Mouse (Mus musculus) embryonic facial prominence, embryonic 14.5 days (tissue): ENCODE results near the gene Hamp. TPM values are rescaled to one million over a fixed set of nuclear protein-coding genes. Genes with fewer than 3 reads are reported as not detected.
"Not testable (repeated sequence)": the region's sequence is repeated elsewhere in the genome, so short reads cannot be mapped to it uniquely, and the experiment has no call there.

Source experiments
- ATAC-seq: fragments of 200-750 bp; cut with Nextera tagmentation; 2 replicates; pipeline ENCODE4 v1.8.0; 2017; ENCODE audit warnings: low read depth, moderate number of reproducible peaks, moderate TSS enrichment
- DNase-seq: peaks from one replicate; pipeline ENCODE4 v3.0.0-alpha.2; 2015; ENCODE audit warnings: low spot score
- H3K27ac ChIP-seq: fragments of 300-500 bp; sonication (generic); replicated peaks from 2 replicates; pipeline ENCODE4 v1.5.1; 2014; ENCODE audit warnings: low read depth, mild to moderate bottlenecking, low read length, moderate library complexity
- H3K27me3 ChIP-seq: fragments of 300-500 bp; sonication (generic); replicated peaks from 2 replicates; pipeline ENCODE4 v1.6.1; 2014; ENCODE audit warnings: low read length; ENCODE audit not compliant: control insufficient read depth, insufficient read depth
- H3K36me3 ChIP-seq: fragments of 300-500 bp; sonication (generic); 2 replicates; pipeline ENCODE4 v1.6.1; 2014; ENCODE audit warnings: low read length, mixed read lengths; ENCODE audit not compliant: control insufficient read depth, insufficient read depth
- H3K4me1 ChIP-seq: fragments of 300-500 bp; sonication (generic); 2 replicates; pipeline ENCODE4 v1.6.1; 2014; ENCODE audit warnings: antibody characterized with exemption, low read length; ENCODE audit not compliant: control insufficient read depth, insufficient read depth
- H3K4me2 ChIP-seq: fragments of 300-500 bp; sonication (generic); 2 replicates; pipeline ENCODE4 v1.6.1; 2014; ENCODE audit warnings: low read depth, mild to moderate bottlenecking, low read length, moderate library complexity, mixed read lengths
- H3K4me3 ChIP-seq: fragments of 300-500 bp; sonication (generic); 2 replicates; pipeline ENCODE4 v1.5.1; 2014; ENCODE audit warnings: low read depth, mild to moderate bottlenecking, low read length
- H3K9ac ChIP-seq: fragments of 300-500 bp; sonication (generic); 2 replicates; pipeline ENCODE4 v1.6.1; 2014; ENCODE audit warnings: low read depth, mild to moderate bottlenecking, low read length, moderate library complexity, mixed read lengths
- H3K9me3 ChIP-seq: fragments of 300-500 bp; sonication (generic); 2 replicates; pipeline ENCODE4 v1.6.1; 2016; ENCODE audit warnings: low read length; ENCODE audit not compliant: control insufficient read depth
- WGBS: fragments of 180-500 bp; shearing (Covaris S2); extraction: QIAGEN DNeasy Blood & Tissue Kit; methylation state at CpG from one replicate; pipeline ENCODE4 v1.1.7; 2014; 5-methylcytosine and 5-hydroxymethylcytosine counted together
- polyA plus RNA-seq: library from polyadenylated mRNA; unstranded; fragments of >200 nt; fragmentation: Nextera tagmentation; extraction: Ambion mirVana; gene quantifications from 2 replicates; pipeline ENCODE4 v1.2.1, GENCODE M21; 2014

Gene Hamp
- polyA plus RNA-seq, 1 experiment from 2014 or later, result not detected

GRCm38 (mm10) chr7:30952441-30953265, 8.8 kb upstream of the Hamp start:
- Histone ChIP-seq H3K4me1 (peaks cover 4% of the 10 kb centered on the region; the same call in 1 of the 2 replicates), H3K4me3 (no peak overlapping the region), H3K36me3 (peaks cover 67% of the 10 kb centered on the region), H3K27ac (no peak overlapping the region), H3K9me3 (no peaks in the 10 kb centered on the region), H3K4me2 (no peak overlapping the region), H3K9ac (no peak overlapping the region), H3K27me3 (no peaks in the 10 kb centered on the region)
- no peak for ATAC-seq
- 94% methylated on average over 16 of the region's 16 CpGs for WGBS
- no peak for DNase-seq

- not testable (repeated sequence) for H3K27ac ChIP-seq, H3K9ac ChIP-seq, H3K4me2 ChIP-seq, H3K9me3 ChIP-seq, H3K27me3 ChIP-seq, H3K4me3 ChIP-seq, ATAC-seq, H3K4me1 ChIP-seq, DNase-seq
- 83% methylated on average over 3 of the region's 3 CpGs for WGBS
- H3K36me3 ChIP-seq, result peaks cover 77% of the 10 kb centered on the region
Observed at GRCm38 (mm10) chr7:30949902-30950301, 6.1 kb upstream of the Hamp start.

GRCm38 (mm10) chr7:30945876-30946275, 2.0 kb upstream of the Hamp start:
- H3K4me3 ChIP-seq, result no peak overlapping the region
- WGBS, result 94% methylated on average over 7 of the region's 7 CpGs
- peaks cover 38% of the 10 kb centered on the region for H3K36me3 ChIP-seq
- no peaks in the 10 kb centered on the region for H3K4me1 ChIP-seq
- ATAC-seq (no peak), DNase-seq (no peak)
- no peak overlapping the region for H3K4me2 ChIP-seq
- no peaks in the 10 kb centered on the region for H3K27me3 ChIP-seq
- H3K9me3 ChIP-seq, result no peaks in the 10 kb centered on the region
- H3K27ac ChIP-seq, result no peak overlapping the region
- H3K9ac ChIP-seq, result no peak overlapping the region

- H3K4me2 ChIP-seq, H3K9me3 ChIP-seq, H3K4me1 ChIP-seq, H3K27ac ChIP-seq, H3K9ac ChIP-seq, DNase-seq, ATAC-seq, H3K27me3 ChIP-seq, H3K4me3 ChIP-seq: not testable (repeated sequence)
- 86% methylated on average over 7 of the region's 7 CpGs for WGBS
- peaks cover 34% of the 10 kb centered on the region for H3K36me3 ChIP-seq
Observed at GRCm38 (mm10) chr7:30945466-30945865, 1.6 kb upstream of the Hamp start.

- DNase-seq, H3K9ac ChIP-seq, H3K27ac ChIP-seq, H3K9me3 ChIP-seq, ATAC-seq, H3K4me2 ChIP-seq, H3K27me3 ChIP-seq, H3K4me1 ChIP-seq, H3K4me3 ChIP-seq: not testable (repeated sequence)
- WGBS, result 66% methylated on average over 2 of the region's 2 CpGs
- H3K36me3 ChIP-seq, result peaks cover 27% of the 10 kb centered on the region
Observed at GRCm38 (mm10) chr7:30944706-30945105, 874 bp upstream of the Hamp start.

DNA sequence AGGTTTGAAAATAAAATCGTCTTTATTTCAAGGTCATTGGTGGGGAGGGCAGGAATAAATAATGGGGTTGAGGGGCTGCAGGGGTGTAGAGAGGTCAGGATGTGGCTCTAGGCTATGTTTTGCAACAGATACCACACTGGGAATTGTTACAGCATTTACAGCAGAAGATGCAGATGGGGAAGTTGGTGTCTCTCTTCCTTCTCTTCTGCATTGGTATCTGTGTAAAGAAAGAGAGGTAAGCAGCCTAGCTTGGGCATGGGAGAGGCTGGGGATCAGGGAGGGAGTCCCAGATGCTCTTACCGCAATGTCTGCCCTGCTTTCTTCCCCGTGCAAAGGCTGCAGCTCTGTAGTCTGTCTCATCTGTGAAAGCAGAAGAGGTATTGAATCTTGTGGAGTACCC, 1.5 kb downstream of the Hamp start:
- H3K9ac ChIP-seq, DNase-seq, H3K4me2 ChIP-seq, H3K27me3 ChIP-seq, H3K27ac ChIP-seq, H3K9me3 ChIP-seq, H3K4me1 ChIP-seq, H3K4me3 ChIP-seq, ATAC-seq: not testable (repeated sequence)
- 64% methylated on average over 2 of the region's 3 CpGs for WGBS
- peaks cover 13% of the 10 kb centered on the region for H3K36me3 ChIP-seq

DNA sequence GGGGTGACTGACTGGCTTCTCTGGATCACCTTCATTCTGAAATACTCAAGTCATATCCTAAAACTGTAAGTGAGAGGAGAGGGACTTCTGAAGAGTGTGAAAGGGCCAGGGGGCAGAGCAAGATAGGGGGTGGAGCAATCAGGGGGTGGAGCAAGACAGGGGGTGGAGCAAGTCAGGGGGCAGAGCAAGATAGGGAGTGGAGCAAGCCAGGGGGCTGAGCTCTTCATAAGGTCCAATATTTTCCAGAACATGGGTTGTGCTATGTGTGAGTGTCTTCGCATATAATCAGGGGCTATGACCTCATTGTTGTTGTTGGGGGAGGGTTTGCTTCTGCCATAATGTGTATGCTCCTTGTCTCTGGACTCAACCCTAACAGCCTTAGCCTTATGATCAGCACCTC, 3.8 kb downstream of the Hamp start:
- not testable (repeated sequence) for ATAC-seq, H3K36me3 ChIP-seq, H3K4me1 ChIP-seq, H3K27ac ChIP-seq, H3K9ac ChIP-seq, H3K27me3 ChIP-seq, H3K4me3 ChIP-seq, H3K4me2 ChIP-seq, H3K9me3 ChIP-seq, DNase-seq
- 89% methylated on average over 1 of the region's 1 CpGs for WGBS

DNA sequence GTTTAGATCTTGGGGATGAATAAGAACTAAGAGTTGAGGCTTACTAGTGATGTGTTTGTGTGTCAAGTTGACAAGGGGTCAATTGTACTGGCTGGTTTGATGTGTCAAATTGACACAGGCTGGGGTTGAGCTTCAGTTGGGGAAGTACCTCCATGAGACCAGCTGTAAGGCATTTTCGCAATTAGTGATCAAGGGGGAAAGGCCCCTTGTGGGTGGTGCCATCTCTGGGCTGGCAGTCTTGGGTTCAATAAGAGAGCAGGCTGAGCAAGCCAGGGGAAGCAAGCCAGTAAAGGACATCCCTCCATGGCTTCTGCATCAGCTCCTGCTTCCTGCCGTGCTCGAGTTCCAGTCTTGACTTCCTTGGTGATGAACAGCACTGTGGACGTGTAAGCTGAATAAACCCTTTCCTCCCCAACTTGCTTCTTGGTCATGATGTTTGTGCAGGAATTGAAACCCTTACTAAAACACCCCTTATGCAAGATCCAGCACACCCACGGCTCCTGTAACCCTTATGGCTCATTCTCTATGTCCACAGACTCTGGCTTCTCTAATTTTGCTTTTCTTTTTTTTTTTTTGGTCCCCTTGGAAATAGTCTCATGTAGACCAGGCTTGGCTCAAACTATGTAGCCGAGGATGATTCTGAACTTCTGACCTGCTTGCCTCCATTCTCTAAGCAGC, 8.3 kb downstream of the Hamp start:
- H3K4me3 ChIP-seq, H3K36me3 ChIP-seq, H3K27me3 ChIP-seq, ATAC-seq, DNase-seq, H3K4me1 ChIP-seq, H3K4me2 ChIP-seq, H3K9me3 ChIP-seq, H3K27ac ChIP-seq, H3K9ac ChIP-seq: not testable (repeated sequence)
- 60% methylated on average over 6 of the region's 6 CpGs for WGBS
